Mouse (Mus musculus) bone marrow, adult 2 months (tissue): ENCODE data around the gene Ier2. TPM values are rescaled to one million over a fixed set of nuclear protein-coding genes. Genes with fewer than 3 reads are reported as not detected.
"Not testable (repeated sequence)": the region's sequence is repeated elsewhere in the genome, so short reads cannot be mapped to it uniquely, and the experiment has no call there.

Experiments
- H3K27ac ChIP-seq: fragments of 200-500 bp; 2 replicates; pipeline ENCODE4 v1.5.1; 2012; ENCODE audit warnings: low read depth, mild to moderate bottlenecking, control low read depth, inconsistent platforms, low read length; ENCODE audit not compliant: control insufficient read depth, poor library complexity, insufficient read depth
- H3K4me1 ChIP-seq: fragments of 200-500 bp; 2 replicates; pipeline ENCODE4 v1.6.1; 2011; ENCODE audit warnings: low read length; ENCODE audit not compliant: control insufficient read depth, insufficient read depth
- H3K4me3 ChIP-seq: fragments of 200-500 bp; replicated peaks from 2 replicates; pipeline ENCODE3; 2011; ENCODE audit warnings: mild to moderate bottlenecking, low read depth, low read length, control low read depth; ENCODE audit not compliant: control insufficient read depth
- CTCF ChIP-seq: fragments of 200-500 bp; IDR thresholded peaks from 2 replicates; pipeline ENCODE4 v1.5.1; 2011; ENCODE audit warnings: low read length, control low read depth; ENCODE audit not compliant: control insufficient read depth, insufficient read depth
- POLR2A ChIP-seq: fragments of 200-500 bp; IDR thresholded peaks from 2 replicates; pipeline ENCODE4 v1.6.1; 2011; ENCODE audit warnings: low read depth, mild to moderate bottlenecking, control low read depth, low read length, borderline replicate concordance; ENCODE audit not compliant: control insufficient read depth
- WGBS: fragments of 180-500 bp; shearing (Covaris S2); methylation state at CpG from one replicate; pipeline ENCODE4 v1.1.7; 2018; 5-methylcytosine and 5-hydroxymethylcytosine counted together
- polyA plus RNA-seq: library from polyadenylated mRNA; stranded (reverse); fragments of >200 nt; gene quantifications from 2 replicates; pipeline ENCODE4 v1.2.4, GENCODE M21; 2011; ENCODE audit warnings: low replicate concordance; ENCODE audit not compliant: missing spikeins, insufficient read depth, insufficient read length

Ier2 gene
- polyA plus RNA-seq, 1 experiment, result 49.9 TPM

DNA sequence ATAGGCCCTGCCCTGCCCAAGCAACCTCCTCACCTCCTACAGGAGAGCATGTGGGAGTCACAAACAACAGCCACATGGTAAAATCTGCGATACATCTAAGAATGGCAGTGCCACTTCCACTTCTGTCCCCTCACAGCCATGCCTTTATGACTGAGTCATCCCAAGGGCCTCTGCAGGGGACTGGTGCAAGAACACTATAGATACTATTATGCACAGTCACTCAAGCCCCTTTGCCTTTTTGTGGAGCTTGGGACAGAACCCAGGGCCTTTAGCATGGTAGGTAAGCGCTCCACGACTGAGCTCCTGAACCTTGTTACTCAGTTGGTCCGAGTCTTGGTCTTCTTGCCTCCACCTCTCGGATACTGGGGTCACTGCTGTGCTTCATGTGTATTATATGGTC is 14.7 kb upstream of the Ier2 start:
- no peak overlapping the region for H3K27ac ChIP-seq
- 88% methylated on average over 5 of the region's 5 CpGs for WGBS
- TF ChIP-seq CTCF (no peak), POLR2A (no peak)
- H3K4me3 ChIP-seq, result no peak overlapping the region
- no peaks in the 10 kb centered on the region for H3K4me1 ChIP-seq

DNA sequence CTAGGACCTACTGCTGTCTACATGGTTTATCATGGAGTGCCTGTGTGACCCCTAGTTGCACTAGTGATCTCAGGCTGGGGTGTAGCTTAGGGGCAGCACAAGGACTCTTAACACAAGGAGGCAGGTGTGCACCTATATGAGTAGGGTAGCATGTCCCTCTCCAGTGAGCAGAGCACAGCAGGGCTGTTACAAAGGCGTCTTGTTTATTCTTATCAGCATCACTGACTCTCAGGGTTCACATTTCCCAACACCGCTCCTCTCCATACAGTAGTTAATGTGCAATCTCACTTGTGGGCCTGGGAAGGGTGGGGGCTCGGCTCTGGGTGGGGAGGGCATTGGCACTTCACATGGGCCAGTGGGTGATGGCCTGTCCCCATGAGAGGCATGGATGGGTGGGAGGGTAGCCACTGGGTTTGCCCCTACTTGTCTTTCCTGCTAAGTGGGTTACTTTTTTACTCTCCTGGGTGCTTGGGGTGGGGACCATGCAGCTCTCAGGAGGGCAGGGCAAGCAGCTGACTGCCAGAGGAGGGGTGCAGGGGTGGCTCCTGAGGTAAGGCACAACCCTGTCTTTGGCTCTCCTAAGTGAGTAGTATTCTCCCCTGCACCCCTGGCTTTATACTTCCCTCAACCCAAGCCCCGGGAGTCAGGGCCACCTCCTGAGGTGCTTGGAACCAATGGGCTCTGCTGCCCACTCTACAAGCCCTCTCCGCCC is 7.8 kb upstream of the Ier2 start:
- H3K4me1 ChIP-seq, H3K27ac ChIP-seq, H3K4me3 ChIP-seq: not testable (repeated sequence)
- 80% methylated on average over 5 of the region's 5 CpGs for WGBS

DNA sequence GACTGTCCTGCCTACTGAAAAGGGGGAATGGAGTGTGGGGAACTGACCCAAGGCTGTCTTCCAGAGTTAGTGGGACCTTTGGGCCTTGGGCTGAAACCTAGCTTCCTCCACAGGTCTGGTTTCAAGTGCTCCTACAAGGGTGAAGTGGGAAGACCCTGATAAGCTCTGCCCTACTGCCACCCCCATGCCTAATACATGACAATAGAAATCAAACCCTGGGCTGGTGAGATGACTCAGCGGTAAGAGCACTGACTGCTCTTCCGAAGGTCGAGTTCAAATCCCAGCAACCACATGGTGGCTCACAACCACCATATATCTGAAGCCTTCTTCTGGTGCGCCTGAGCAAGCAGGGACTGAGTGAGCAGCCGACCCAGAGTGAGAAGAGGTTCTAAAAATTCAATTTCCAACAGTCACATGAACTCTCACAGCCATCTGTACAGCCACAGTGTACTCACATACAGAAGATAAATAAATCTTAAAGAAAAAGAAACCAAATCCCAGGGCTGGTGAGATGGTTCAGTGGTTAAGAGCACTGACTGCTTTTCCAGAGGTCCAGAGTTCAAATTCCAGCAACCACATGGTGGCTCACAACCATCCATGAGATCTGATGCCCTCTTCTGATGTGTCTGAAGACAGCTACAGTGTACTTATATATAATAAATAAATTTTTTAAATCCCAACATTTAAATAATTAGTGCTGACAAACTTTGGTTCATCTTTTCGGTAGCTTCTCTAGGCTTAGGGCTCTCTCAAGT is 6.3 kb upstream of the Ier2 start:
- no peak overlapping the region for H3K4me3 ChIP-seq
- no peaks in the 10 kb centered on the region for H3K4me1 ChIP-seq
- H3K27ac ChIP-seq, result no peak overlapping the region
- TF ChIP-seq POLR2A (no peak), CTCF (no peak)
- WGBS, result 57% methylated on average over 6 of the region's 6 CpGs

DNA sequence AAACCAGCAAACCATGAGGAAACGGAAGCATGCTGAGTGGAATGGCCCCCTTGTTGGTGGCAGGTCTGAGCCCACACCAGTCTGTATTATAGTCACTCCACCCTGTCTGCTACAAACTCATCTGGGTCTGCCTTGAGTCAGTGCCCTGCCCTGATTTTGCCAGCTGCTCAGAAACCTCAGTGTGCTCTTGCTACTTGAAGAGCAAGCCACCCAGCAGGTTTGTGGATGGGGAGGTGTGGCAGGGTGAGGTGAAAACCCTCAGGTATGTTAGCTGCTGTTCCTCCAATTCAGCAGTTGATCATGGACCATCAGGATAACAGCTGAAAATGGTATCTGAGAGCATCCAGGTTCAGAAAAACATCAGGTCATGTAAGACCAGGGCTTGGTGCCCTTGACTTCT is 5.4 kb upstream of the Ier2 start:
- 84% methylated on average over 1 of the region's 1 CpGs for WGBS
- TF ChIP-seq CTCF (no peak), POLR2A (no peak)
- H3K27ac ChIP-seq, result no peak overlapping the region
- H3K4me1 ChIP-seq, result peaks cover 2% of the 10 kb centered on the region; the same call in 1 of the 2 replicates
- no peak overlapping the region for H3K4me3 ChIP-seq

DNA sequence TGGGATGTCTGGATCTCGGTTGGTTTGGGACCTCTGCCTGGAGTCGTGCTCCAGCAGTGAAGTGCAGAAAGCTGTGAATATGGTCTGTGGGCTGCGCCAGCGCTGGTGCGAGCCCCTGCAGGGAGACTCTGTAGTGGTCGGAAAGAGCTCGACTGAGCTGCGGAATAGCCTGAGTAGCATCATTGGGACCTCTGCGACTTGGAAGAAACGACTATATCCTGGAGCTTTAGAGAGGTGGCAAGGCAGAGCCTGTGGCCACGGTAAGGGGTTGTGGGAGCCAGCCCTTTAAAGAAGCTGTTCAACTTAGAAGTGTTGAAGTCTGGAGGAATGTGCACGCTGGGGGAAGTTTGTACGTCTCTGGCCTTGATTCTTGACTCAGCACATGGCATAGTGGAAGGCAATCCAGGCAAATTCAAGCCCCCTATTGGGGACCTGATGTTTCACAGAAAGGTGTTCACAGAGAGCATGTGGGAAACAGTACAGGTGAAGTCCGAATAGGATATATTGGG is 2.8 kb upstream of the Ier2 start:
- Histone ChIP-seq H3K4me3 (peak overlapping the region; percentile 80), H3K4me1 (peaks cover 2% of the 10 kb centered on the region; the same call in 1 of the 2 replicates), H3K27ac (peak overlapping the region; percentile 91)
- no peak for TF ChIP-seq CTCF
- TF ChIP-seq POLR2A, result no peak
- 1% methylated on average over 14 of the region's 14 CpGs for WGBS

DNA sequence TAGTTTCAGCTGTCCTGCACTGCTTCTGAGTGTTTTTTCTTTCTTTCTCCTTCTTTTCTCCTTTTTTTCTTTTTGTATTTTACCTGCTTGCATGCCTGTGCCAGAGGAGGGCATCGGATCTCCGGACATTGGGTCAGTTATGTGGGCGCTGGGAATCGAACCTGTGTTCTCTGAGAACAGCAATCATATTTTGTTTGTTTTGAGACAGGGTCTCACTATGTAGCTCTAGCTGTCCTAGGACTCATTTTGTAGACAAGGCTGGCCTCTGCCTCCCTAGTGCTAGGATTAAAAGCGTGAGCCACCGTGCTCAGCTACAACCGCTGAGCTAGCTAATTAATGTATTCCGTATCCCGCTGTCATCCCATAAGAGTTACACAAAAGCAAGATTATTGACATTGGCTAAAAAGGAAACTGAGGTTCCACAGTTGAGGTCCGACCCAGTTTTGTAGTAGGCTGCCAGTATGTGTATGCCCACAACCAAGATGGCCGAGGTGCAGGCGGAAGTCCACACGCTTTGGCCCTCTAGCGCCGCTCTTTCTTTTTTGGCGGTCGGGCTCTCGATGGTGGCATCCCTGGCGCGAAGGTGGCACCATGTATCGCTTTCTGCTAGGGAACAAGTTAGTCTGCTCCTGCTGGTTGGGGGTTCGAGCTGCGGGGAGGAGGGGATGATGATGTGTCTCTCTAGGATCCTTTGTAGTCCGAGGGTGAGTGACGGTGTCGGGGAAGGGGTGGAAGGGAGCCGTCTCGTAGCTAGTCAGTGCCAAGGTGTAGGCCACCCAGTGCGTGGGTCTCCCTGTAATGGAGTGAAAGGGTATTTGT is 2.1 kb upstream of the Ier2 start:
- Histone ChIP-seq H3K27ac (peak overlapping the region; percentile 91), H3K4me1 (peaks cover 4% of the 10 kb centered on the region), H3K4me3 (peak overlapping the region; percentile 80)
- TF ChIP-seq POLR2A (peak; percentile 72; the same call in 1 of the 2 replicates), CTCF (peak; percentile 58; the same call in 1 of the 2 replicates)
- WGBS, result under 1% methylated on average over 29 of the region's 29 CpGs

DNA sequence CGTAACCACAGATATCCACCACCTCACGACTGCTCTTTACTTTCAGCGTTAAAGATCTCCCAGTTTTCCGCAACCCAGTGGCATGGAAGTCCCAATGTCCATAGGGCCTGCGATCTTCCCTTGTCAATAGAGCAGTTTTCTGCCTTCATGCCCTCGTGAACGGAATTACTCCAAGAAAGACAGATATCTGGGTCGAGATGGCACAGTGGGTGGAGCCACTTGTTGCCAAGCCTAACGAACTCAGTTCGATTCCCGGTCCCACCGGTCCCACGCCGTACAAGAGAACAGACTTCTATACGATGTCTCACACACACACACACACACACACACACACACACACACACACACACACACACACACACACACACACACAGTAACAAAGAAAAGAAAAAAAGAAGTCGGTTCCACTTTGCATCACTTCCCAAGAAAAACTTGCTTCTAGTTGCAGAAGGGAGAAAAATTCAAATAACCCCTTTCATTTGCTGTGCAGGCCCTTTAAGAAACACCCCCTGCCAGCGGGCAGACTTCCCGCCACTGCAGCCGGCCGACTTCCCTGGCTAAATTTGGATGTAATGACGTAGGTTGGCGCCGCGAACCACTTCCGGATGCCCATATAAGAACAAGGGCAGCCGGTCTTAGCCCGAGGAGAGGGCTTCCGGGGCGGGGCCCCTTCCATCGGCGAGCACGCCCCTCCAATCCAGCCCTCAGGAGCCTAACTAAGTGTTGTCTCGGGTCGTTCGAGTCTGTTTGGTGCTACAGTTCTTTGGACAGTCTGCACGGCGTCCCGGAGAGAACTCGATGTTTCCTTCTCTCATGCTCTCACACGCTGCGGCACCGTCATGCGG is 1.1 kb upstream of the Ier2 start:
- Histone ChIP-seq H3K27ac (peak overlapping the region; percentile 91), H3K4me3 (peak overlapping the region; percentile 80), H3K4me1 (peaks cover 5% of the 10 kb centered on the region)
- TF ChIP-seq POLR2A (peak; percentile 65; the same call in 1 of the 2 replicates), CTCF (no peak)
- 2% methylated on average over 43 of the region's 43 CpGs for WGBS
